ENCODE assay signal across 8 mouse cellular contexts in genomic region chr12:44329316-44330215, GRCm38 (mm10). TPM values are rescaled to one million over a fixed set of nuclear protein-coding genes. Genes with fewer than 3 reads are reported as not detected.
DNase-seq lines count a peak whose midpoint lies in the region; ATAC-seq lines count a peak whose summit lies in the region.

No protein-coding gene starts in this region.

- no peaks in the 10 kb centered on the region for H3K36me3 ChIP-seq in megakaryocyte, embryonic 14.5 days (replicated peaks; ENCODE audit: low read length)
- H3K36me3 ChIP-seq in stomach, embryonic 14.5 days (ENCODE audit: control insufficient read depth, insufficient read depth, low read length), result no peaks in the 10 kb centered on the region

- peak overlapping the region; percentile 98 for H3K4me2 ChIP-seq in stomach, embryonic 14.5 days (replicated peaks; ENCODE audit: low read depth, low read length)

- H3K27me3 ChIP-seq in megakaryocyte, embryonic 14.5 days (replicated peaks), result peaks cover 48% of the 10 kb centered on the region
- H3K27me3 ChIP-seq in stomach, embryonic 14.5 days (ENCODE audit: control insufficient read depth, insufficient read depth, low read length), result 0 out of 2 replicates have a peak, but pooled peaks cover 2% of the 10 kb centered on the region

- peaks cover 24% of the 10 kb centered on the region for H3K4me1 ChIP-seq in megakaryocyte, embryonic 14.5 days
- H3K4me1 ChIP-seq in stomach, embryonic 14.5 days (ENCODE audit: control insufficient read depth, insufficient read depth, low read length), result no peaks in the 10 kb centered on the region

- ATAC-seq in megakaryocyte, adult 5-6 weeks (ENCODE audit: poor library complexity, severe bottlenecking), result no peak
- ATAC-seq in granulocyte monocyte progenitor cell, adult 5-6 weeks (replicated peaks; ENCODE audit: poor library complexity, severe bottlenecking), result peak; percentile 40
- ATAC-seq in megakaryocyte-erythroid progenitor cell, adult 5-6 weeks (replicated peaks; ENCODE audit: low FRiP score, low TSS enrichment, poor library complexity, severe bottlenecking), result peak; percentile 32
- peak; percentile 56; the same call in 1 of the 2 replicates for ATAC-seq in stomach, embryonic 14.5 days (ENCODE audit: insufficient number of reproducible peaks, insufficient read depth, low FRiP score, low read depth)
- ATAC-seq in activated CD4-positive, CD25-positive, alpha-beta regulatory T cell, adult 4 months, result no peak

- DNase-seq in cerebellum, postnatal 14 days, result peak; percentile 48 to 67
- DNase-seq in layer of hippocampus, postnatal 36 days, result peak; percentile 71 to 79

- H3K9ac ChIP-seq in stomach, embryonic 14.5 days (replicated peaks; ENCODE audit: low read depth, low read length), result peak overlapping the region; percentile 33; the same call in 1 of the 2 replicates

- H3K27ac ChIP-seq in stomach, embryonic 14.5 days (ENCODE audit: low read length), result no peak overlapping the region

- H3K9me3 ChIP-seq in megakaryocyte, embryonic 14.5 days, result no peaks in the 10 kb centered on the region
- no peaks in the 10 kb centered on the region for H3K9me3 ChIP-seq in stomach, embryonic 14.5 days (ENCODE audit: control insufficient read depth, low read depth, low read length)

- peak overlapping the region; percentile 93 for H3K4me3 ChIP-seq in megakaryocyte, embryonic 14.5 days (replicated peaks)
- peak overlapping the region; percentile 62 for H3K4me3 ChIP-seq in stomach, embryonic 14.5 days (ENCODE audit: low read depth, low read length)

- WGBS in stomach, embryonic 14.5 days, result under 1% methylated on average over 61 of the region's 61 CpGs

RNA-seq across cellular contexts. Expression of gene Nrcam, which starts 0.9 kb away (rescaled TPM):
- polyA plus RNA-seq in megakaryocyte, embryonic 14.5 days (2012; ENCODE audit: insufficient read depth, low replicate concordance), result 0.31 and 1.2 TPM in 2 replicates
- not detected in 2 replicates for total RNA-seq in megakaryocyte, adult 5-6 weeks (2015)
- not detected in 2 replicates for total RNA-seq in megakaryocyte, adult 5-6 weeks (2017)
- total RNA-seq in granulocyte monocyte progenitor cell, adult 5-6 weeks (2014; fragmentation: Nextera tagmentation), result 1.5 TPM in 1 of 2 replicates, not detected in the other
- 0.13 and 0.67 TPM in 2 replicates for total RNA-seq in granulocyte monocyte progenitor cell, adult 5-6 weeks (2017)
- total RNA-seq in layer of hippocampus, postnatal 36 days (2021), result 100 to 1,000 TPM; 531 TPM
- total RNA-seq in megakaryocyte-erythroid progenitor cell, adult 5-6 weeks (2014; fragmentation: Nextera tagmentation), result 0.17 and 2.8 TPM in 2 replicates
- total RNA-seq in megakaryocyte-erythroid progenitor cell, adult 5-6 weeks (2017), result 5.0 TPM in 1 of 2 replicates, not detected in the other
- 10.1 and 10.5 TPM in 2 replicates for polyA plus RNA-seq in stomach, embryonic 14.5 days (2014; fragmentation: Nextera tagmentation; extraction: Ambion mirVana)
- under 1 TPM in 1 of 2 experiments, not detected in 1; 0.42 TPM for polyA plus RNA-seq in activated CD4-positive, CD25-positive, alpha-beta regulatory T cell, adult 4 months (2017; shearing (Covaris generic))

Comparison
In these comparisons a context has a peak if more than half of its experiments do, and no peak if none do; other contexts are left out.
1. ATAC-seq: peak in granulocyte monocyte progenitor cell, adult 5-6 weeks (single experiment), megakaryocyte-erythroid progenitor cell, adult 5-6 weeks (single experiment) and stomach, embryonic 14.5 days (single experiment); none in megakaryocyte, adult 5-6 weeks (single experiment) and activated CD4-positive, CD25-positive, alpha-beta regulatory T cell, adult 4 months (single experiment).
2. RNA of gene Nrcam, which starts 0.9 kb away (total RNA-seq): 531 TPM in layer of hippocampus, postnatal 36 days; 0.17 to 5.0 TPM in megakaryocyte-erythroid progenitor cell, adult 5-6 weeks, 0.13 to 1.5 TPM in granulocyte monocyte progenitor cell, adult 5-6 weeks and not detected in megakaryocyte, adult 5-6 weeks; every median in the first group is over 10 times any median in the second.